Mouse (Mus musculus): ENCODE results near the gene Gabrr1.

Gabrr1 gene

GRCm38 (mm10) chr4:33208881-33209841 is 76.8 kb downstream of the Gabrr1 start, which contains the start of gene Srsf12:
Srsf12 (plus strand) TSS chr4:33208991.
- peak in 1 of 2 experiments; percentile 3 for DNase-seq (ENCODE audit: low spot score in 2 of 2)

All from urinary bladder, adult 18-20 months (tissue).